Mouse (Mus musculus): ENCODE data around the gene Rlim. TPM values are rescaled to one million over a fixed set of nuclear protein-coding genes. Genes with fewer than 3 reads are reported as not detected.

Gene Rlim
- 45.9 and 46.4 TPM in 2 replicates for polyA plus RNA-seq (2014; fragmentation: Nextera tagmentation; extraction: Ambion mirVana)

DNA sequence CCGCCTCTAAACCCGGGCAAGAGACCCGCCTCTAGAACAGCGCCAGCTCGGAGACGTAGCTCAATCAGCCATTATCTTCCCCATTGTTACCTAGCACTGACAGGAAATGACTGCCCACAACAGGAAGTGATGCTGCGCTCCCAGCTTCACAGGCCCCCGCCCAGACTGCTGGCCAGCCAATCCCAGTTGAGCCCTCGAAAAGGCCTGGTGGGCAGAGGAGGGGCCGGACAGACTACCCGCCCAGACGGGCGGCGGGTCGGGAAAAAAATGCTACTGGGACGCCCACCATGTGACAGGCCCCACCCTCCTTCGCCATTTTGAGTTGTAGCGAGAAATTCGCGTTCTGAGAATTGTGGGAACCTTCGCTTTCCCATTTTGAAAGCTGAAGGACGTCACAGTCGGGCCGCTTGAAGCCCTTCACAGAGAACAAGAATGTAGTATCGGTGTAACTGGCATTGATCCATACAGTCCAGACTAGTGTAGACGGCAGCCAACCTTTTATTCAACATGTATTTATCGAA, at the start of gene Rlim:
Rlim (minus strand) TSS at position 116 of the 521 bp plus-strand sequence.
- Histone ChIP-seq H3K27me3 (ENCODE audit: control insufficient read depth, insufficient read depth, low read length) (no peaks in the 10 kb centered on the region), H3K9ac (ENCODE audit: low read length) (peak within 1 kb of the TSS; percentile 90), H3K36me3 (ENCODE audit: control insufficient read depth, insufficient read depth, low read length) (no peaks in the 10 kb centered on the region), H3K9me3 (ENCODE audit: control insufficient read depth, low read length) (no peaks in the 10 kb centered on the region), H3K4me2 (ENCODE audit: low read depth) (peak within 1 kb of the TSS; percentile 41), H3K4me3 (ENCODE audit: low read depth, low read length) (peak within 1 kb of the TSS; percentile 74), H3K27ac (ENCODE audit: low read depth, low read length) (peak within 1 kb of the TSS; percentile 84), H3K4me1 (ENCODE audit: control insufficient read depth, insufficient read depth, low read length) (no peaks in the 10 kb centered on the region)
- DNase-seq (ENCODE audit: low spot score) (peak; percentile 90), ATAC-seq (ENCODE audit: insufficient read depth, low FRiP score, low TSS enrichment) (peak; percentile 99)
- 19% methylated on average over 27 of the region's 27 CpGs for WGBS

DNA sequence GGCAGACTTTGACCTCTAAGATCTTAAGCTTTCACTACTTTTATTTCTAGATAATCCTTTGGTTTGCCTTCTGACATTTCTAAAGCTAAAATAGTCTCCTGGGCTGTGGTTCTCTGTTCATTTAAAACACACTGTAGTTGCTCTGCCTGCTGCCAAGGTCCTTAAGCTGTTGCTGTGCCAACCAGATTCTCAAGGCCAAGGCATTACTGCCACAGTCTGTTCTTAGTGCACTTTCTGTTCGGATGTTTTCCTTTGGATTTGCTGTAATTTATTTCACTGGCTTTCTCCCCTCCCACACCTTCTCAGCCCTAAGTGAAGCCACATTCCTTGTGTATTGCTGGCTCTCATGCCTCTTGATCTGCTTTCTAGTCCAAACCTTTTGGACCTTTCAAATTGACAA, 36.1 kb upstream of the Rlim start:
- Histone ChIP-seq H3K4me2 (ENCODE audit: low read depth) (no peak overlapping the region), H3K4me3 (ENCODE audit: low read depth, low read length) (no peak overlapping the region), H3K27ac (ENCODE audit: low read depth, low read length) (no peak overlapping the region), H3K4me1 (ENCODE audit: control insufficient read depth, insufficient read depth, low read length) (no peaks in the 10 kb centered on the region), H3K9me3 (ENCODE audit: control insufficient read depth, low read length) (no peaks in the 10 kb centered on the region), H3K27me3 (ENCODE audit: control insufficient read depth, insufficient read depth, low read length) (no peaks in the 10 kb centered on the region), H3K9ac (ENCODE audit: low read length) (no peak overlapping the region), H3K36me3 (ENCODE audit: control insufficient read depth, insufficient read depth, low read length) (no peaks in the 10 kb centered on the region)
- WGBS = 84% methylated on average over 1 of the region's 1 CpGs
- DNase-seq (ENCODE audit: low spot score) (no peak), ATAC-seq (ENCODE audit: insufficient read depth, low FRiP score, low TSS enrichment) (no peak)

DNA sequence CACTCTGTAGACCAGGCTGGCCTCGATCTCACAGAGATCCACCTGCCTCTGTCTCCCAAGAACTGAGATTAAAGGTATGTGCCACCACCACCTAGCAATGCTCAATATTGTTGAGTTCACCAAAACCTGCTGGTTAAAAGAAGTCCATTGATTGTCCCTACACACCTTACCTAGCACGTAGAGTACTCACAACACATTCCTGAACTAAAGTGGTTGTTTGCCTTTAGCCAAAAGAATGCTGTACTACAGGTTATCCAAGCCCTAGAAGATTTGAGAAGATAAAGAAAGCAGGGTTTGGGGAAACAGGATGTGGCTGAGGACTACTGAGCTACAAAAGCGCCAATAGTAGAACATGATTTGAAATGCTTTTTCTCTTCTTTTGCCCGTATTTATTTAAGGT, 34.0 kb upstream of the Rlim start:
- H3K36me3 ChIP-seq (ENCODE audit: control insufficient read depth, insufficient read depth, low read length) = no peaks in the 10 kb centered on the region
- no peak overlapping the region for H3K27ac ChIP-seq (ENCODE audit: low read depth, low read length)
- ATAC-seq (ENCODE audit: insufficient read depth, low FRiP score, low TSS enrichment) (no peak), DNase-seq (ENCODE audit: low spot score) (no peak)
- H3K27me3 ChIP-seq (ENCODE audit: control insufficient read depth, insufficient read depth, low read length) = no peaks in the 10 kb centered on the region
- no peak overlapping the region for H3K4me2 ChIP-seq (ENCODE audit: low read depth)
- 91% methylated on average over 4 of the region's 4 CpGs for WGBS
- H3K9me3 ChIP-seq (ENCODE audit: control insufficient read depth, low read length) = no peaks in the 10 kb centered on the region
- H3K9ac ChIP-seq (ENCODE audit: low read length) = no peak overlapping the region
- H3K4me1 ChIP-seq (ENCODE audit: control insufficient read depth, insufficient read depth, low read length) = no peaks in the 10 kb centered on the region
- no peak overlapping the region for H3K4me3 ChIP-seq (ENCODE audit: low read depth, low read length)

DNA sequence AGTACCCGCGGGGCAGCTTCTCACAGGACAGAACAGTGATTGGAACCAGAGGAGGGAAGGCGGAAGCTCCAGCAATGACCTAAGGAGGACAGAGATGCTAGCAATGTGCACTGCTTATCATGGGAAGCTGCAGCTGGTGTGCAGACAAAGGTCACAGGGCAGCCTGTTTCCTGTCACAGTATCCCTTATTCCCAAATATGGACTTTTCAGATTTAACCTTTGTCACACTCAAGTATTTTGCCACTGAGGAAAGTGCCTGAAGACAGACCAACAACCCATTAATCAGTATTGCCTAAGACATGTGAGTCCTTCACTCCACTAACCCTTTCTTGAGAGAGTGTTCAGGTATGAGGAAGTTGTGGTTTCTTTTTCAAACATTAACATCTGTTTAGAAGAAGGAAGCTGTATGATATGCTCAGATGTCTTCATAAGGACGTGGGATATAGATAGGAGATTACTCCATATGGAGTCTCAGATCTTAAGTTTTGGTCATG, 32.3 kb upstream of the Rlim start:
- H3K4me1 ChIP-seq (ENCODE audit: control insufficient read depth, insufficient read depth, low read length) = no peaks in the 10 kb centered on the region
- H3K27me3 ChIP-seq (ENCODE audit: control insufficient read depth, insufficient read depth, low read length) = no peaks in the 10 kb centered on the region
- H3K27ac ChIP-seq (ENCODE audit: low read depth, low read length) = no peak overlapping the region
- H3K4me3 ChIP-seq (ENCODE audit: low read depth, low read length) = no peak overlapping the region
- no peak for ATAC-seq (ENCODE audit: insufficient read depth, low FRiP score, low TSS enrichment)
- no peak for DNase-seq (ENCODE audit: low spot score)
- no peaks in the 10 kb centered on the region for H3K36me3 ChIP-seq (ENCODE audit: control insufficient read depth, insufficient read depth, low read length)
- WGBS = 63% methylated on average over 4 of the region's 4 CpGs
- H3K4me2 ChIP-seq (ENCODE audit: low read depth) = no peak overlapping the region
- no peak overlapping the region for H3K9ac ChIP-seq (ENCODE audit: low read length)
- H3K9me3 ChIP-seq (ENCODE audit: control insufficient read depth, low read length) = no peaks in the 10 kb centered on the region

DNA sequence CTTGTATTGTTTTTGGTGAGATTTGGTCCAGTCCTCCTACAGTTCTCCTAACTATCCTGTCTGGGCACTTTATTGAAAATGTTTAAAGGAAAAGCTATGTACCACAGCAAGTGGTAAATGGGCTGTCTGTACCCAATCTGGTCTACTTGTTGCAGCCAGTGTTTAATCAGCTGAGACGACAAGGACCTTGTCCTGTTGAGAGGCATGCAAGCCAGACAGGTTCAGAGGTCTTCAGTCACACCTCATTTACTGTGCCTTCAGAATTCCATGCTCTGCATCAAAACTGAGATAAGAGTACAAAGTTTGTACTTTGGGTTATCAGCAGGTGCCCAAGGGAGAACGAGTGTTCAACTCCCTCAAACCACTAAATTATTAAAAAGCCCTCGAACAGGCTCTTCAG, 13.7 kb upstream of the Rlim start:
- no peak for ATAC-seq (ENCODE audit: insufficient read depth, low FRiP score, low TSS enrichment)
- peaks cover 3% of the 10 kb centered on the region; the same call in 1 of the 2 replicates for H3K27me3 ChIP-seq (ENCODE audit: control insufficient read depth, insufficient read depth, low read length)

DNA sequence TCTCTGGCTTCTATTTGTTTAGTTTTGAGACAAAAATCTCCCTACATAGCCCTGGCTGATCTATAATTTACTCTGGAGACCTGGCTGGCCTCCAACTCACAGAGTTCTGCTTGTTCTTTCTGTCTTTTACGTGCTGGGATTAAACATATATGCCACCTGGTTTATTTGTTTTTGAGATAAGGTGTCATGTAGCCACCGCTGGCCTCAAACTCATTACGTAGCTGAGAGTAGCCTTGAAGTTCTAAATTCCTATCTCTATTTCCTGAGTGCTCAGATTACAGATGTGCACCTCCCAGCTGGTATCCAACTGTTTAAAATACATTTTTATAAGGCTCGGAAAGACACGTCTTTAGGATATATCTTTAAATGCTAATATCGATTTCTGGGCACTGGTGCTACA, 12.8 kb upstream of the Rlim start:
- DNase-seq (ENCODE audit: low spot score) = no peak
- Histone ChIP-seq H3K9ac (ENCODE audit: low read length) (no peak overlapping the region), H3K4me2 (ENCODE audit: low read depth) (no peak overlapping the region), H3K27ac (ENCODE audit: low read depth, low read length) (no peak overlapping the region), H3K36me3 (ENCODE audit: control insufficient read depth, insufficient read depth, low read length) (no peaks in the 10 kb centered on the region), H3K9me3 (ENCODE audit: control insufficient read depth, low read length) (no peaks in the 10 kb centered on the region), H3K4me3 (ENCODE audit: low read depth, low read length) (no peak overlapping the region), H3K27me3 (ENCODE audit: control insufficient read depth, insufficient read depth, low read length) (no peaks in the 10 kb centered on the region), H3K4me1 (ENCODE audit: control insufficient read depth, insufficient read depth, low read length) (no peaks in the 10 kb centered on the region)
- no peak for ATAC-seq (ENCODE audit: insufficient read depth, low FRiP score, low TSS enrichment)
- WGBS = 74% methylated on average over 6 of the region's 6 CpGs

More for the DNA sequence above, 13.7 kb upstream of the Rlim start:
- DNase-seq (ENCODE audit: low spot score) = no peak
- Histone ChIP-seq H3K36me3 (ENCODE audit: control insufficient read depth, insufficient read depth, low read length) (no peaks in the 10 kb centered on the region), H3K9me3 (ENCODE audit: control insufficient read depth, low read length) (no peaks in the 10 kb centered on the region), H3K4me2 (ENCODE audit: low read depth) (no peak overlapping the region), H3K27ac (ENCODE audit: low read depth, low read length) (no peak overlapping the region), H3K9ac (ENCODE audit: low read length) (no peak overlapping the region), H3K4me3 (ENCODE audit: low read depth, low read length) (no peak overlapping the region), H3K4me1 (ENCODE audit: control insufficient read depth, insufficient read depth, low read length) (no peaks in the 10 kb centered on the region)
- 71% methylated on average over 3 of the region's 3 CpGs for WGBS

DNA sequence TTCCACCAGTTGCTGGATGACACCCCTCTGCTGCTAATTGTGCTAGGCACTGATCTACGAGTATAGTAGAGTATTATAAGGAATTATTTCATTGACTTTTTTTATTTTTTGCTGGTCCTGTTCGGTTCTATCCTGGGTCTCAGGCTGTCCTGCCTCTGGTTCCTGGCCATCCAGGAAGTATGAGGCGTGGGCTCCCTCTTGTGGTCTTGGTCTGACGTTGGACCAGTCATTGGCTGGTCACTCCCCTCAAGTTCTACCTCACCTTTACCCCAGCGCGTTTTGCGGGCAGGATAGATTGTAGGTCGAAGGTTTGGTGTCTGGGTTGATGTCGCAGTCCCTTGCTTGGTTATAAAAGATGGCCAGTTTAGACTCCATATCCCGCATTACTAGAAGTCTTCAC, 10.6 kb upstream of the Rlim start:
- WGBS = 36% methylated on average over 10 of the region's 10 CpGs
- DNase-seq (ENCODE audit: low spot score) = peak; percentile 29
- no peaks in the 10 kb centered on the region for H3K36me3 ChIP-seq (ENCODE audit: control insufficient read depth, insufficient read depth, low read length)
- H3K4me3 ChIP-seq (ENCODE audit: low read depth, low read length) = no peak overlapping the region
- ATAC-seq (ENCODE audit: insufficient read depth, low FRiP score, low TSS enrichment) = no peak
- no peak overlapping the region for H3K9ac ChIP-seq (ENCODE audit: low read length)
- H3K4me2 ChIP-seq (ENCODE audit: low read depth) = no peak overlapping the region
- no peaks in the 10 kb centered on the region for H3K4me1 ChIP-seq (ENCODE audit: control insufficient read depth, insufficient read depth, low read length)
- H3K27ac ChIP-seq (ENCODE audit: low read depth, low read length) = no peak overlapping the region
- no peaks in the 10 kb centered on the region for H3K9me3 ChIP-seq (ENCODE audit: control insufficient read depth, low read length)
- H3K27me3 ChIP-seq (ENCODE audit: control insufficient read depth, insufficient read depth, low read length) = no peaks in the 10 kb centered on the region

DNA sequence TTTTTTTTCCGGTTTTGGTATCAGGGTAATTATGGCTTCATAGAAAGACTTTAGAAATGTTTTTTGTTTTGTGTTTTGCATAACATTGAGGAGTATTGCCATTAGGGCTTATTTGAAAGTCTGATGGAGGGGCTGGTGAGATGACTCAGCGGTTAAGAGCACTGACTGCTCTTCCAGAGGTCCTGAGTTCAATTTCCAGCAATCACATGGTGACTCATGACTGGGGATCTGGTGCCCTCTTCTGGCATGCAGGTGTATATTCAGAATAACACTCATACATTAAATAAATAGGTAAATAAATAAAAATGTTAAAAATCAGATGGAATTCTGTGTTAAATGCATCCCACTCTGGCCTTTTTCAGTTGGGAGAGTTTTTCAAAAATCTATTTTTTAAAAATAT, 9.3 kb upstream of the Rlim start:
- H3K9ac ChIP-seq (ENCODE audit: low read length) = no peak overlapping the region
- no peak for ATAC-seq (ENCODE audit: insufficient read depth, low FRiP score, low TSS enrichment)
- no peaks in the 10 kb centered on the region for H3K27me3 ChIP-seq (ENCODE audit: control insufficient read depth, insufficient read depth, low read length)
- no peak overlapping the region for H3K4me2 ChIP-seq (ENCODE audit: low read depth)
- H3K4me1 ChIP-seq (ENCODE audit: control insufficient read depth, insufficient read depth, low read length) = no peaks in the 10 kb centered on the region
- H3K4me3 ChIP-seq (ENCODE audit: low read depth, low read length) = no peak overlapping the region
- H3K27ac ChIP-seq (ENCODE audit: low read depth, low read length) = no peak overlapping the region
- 59% methylated on average over 2 of the region's 2 CpGs for WGBS
- no peaks in the 10 kb centered on the region for H3K9me3 ChIP-seq (ENCODE audit: control insufficient read depth, low read length)
- no peaks in the 10 kb centered on the region for H3K36me3 ChIP-seq (ENCODE audit: control insufficient read depth, insufficient read depth, low read length)
- DNase-seq (ENCODE audit: low spot score) = no peak

DNA sequence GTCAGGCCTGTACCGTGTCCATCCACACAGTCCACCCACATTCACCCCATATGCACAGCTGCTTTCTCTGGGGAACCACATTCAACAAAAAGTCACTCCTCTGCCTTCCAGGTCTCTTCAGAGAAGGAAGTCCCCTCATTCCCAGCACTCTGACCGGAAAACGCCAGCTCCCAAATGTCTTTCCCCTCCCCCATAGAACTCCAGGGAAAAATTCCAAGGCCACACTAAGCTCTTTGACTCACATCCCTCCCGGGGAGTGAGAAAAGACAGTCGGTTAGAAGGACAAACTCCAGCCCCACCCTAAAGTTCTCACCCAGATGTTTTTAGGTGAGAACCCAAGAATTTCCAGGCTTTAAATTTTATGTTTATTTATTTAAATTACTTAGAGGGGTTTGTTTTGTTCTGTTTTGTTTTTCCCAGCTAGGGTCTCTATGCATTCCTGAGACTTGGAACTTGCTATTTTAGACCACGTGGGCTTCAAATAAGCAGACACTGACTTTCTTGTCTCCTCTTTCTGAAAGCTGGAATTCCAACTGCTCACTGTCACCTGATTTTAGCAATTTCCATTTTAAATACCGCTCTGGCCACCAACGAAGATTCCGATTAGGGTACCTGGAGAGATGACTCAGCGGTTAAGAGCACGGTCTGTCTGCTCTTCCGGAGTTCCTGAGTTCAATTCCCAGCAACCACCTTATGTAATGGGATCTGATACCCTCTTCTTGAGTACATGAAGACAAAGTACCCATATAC, 6.3 kb upstream of the Rlim start:
- Histone ChIP-seq H3K4me1 (ENCODE audit: control insufficient read depth, insufficient read depth, low read length) (no peaks in the 10 kb centered on the region), H3K9me3 (ENCODE audit: control insufficient read depth, low read length) (no peaks in the 10 kb centered on the region), H3K4me3 (ENCODE audit: low read depth, low read length) (no peak overlapping the region), H3K9ac (ENCODE audit: low read length) (no peak overlapping the region), H3K4me2 (ENCODE audit: low read depth) (no peak overlapping the region), H3K36me3 (ENCODE audit: control insufficient read depth, insufficient read depth, low read length) (no peaks in the 10 kb centered on the region), H3K27ac (ENCODE audit: low read depth, low read length) (no peak overlapping the region), H3K27me3 (ENCODE audit: control insufficient read depth, insufficient read depth, low read length) (no peaks in the 10 kb centered on the region)
- ATAC-seq (ENCODE audit: insufficient read depth, low FRiP score, low TSS enrichment) (no peak), DNase-seq (ENCODE audit: low spot score) (peak; percentile 10)
- 28% methylated on average over 12 of the region's 12 CpGs for WGBS

All from neural tube, embryonic 11.5 days (tissue).